Mouse (Mus musculus): ENCODE measurements around the gene Gm49398. TPM values are rescaled to one million over a fixed set of nuclear protein-coding genes. Genes with fewer than 3 reads are reported as not detected.

The Gm49398 gene
- polyA plus RNA-seq (2014; fragmentation: Illumina TruSeq; extraction: RNeasy Lipid Tissue Mini Kit (QIAGEN cat#74804); ENCODE audit: low read depth, low replicate concordance) = not detected

DNA sequence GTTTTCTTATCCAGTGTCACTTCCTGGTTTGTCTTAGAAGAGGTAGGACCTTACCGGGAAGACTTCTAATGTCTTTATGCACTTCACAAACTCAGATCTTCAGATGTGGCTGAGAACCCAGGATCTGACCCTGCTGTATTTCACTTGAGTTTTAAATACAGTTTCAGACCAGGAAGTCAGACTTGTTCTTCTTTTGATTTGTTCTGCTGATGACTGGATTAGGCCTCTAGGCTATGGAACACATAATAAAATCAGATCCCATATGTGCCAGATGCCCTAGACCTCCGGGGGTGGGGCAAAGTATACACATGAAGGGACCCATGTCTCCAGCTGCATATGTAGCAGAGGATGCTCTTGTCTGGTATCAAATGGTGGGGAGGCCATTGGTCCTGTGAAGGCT lies at the start of gene Gm49398:
Gene Gm49398 (minus strand): TSS at position 101 of the 400 bp plus-strand sequence.

DNA sequence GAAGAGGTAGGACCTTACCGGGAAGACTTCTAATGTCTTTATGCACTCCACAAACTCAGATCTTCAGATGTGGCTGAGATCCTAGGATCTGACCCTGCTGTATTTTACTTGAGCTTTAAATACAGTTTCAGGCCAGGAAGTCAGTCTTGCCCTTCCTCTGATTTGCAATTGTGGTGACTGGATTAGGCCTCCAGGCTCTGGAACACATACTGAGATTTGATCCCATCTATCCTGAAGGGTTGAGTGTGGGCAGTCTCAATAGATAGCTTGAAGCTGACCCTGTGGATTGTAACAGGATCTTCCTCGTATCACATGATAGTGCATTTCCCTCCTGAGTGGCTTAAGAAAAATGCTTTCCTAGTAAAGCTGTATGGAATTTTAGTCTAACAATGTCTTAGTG lies 33.4 kb downstream of the Gm49398 start, which contains the start of gene Cts8:
Gene Cts8 (minus strand): TSS at position 101 of the 400 bp plus-strand sequence.

DNA sequence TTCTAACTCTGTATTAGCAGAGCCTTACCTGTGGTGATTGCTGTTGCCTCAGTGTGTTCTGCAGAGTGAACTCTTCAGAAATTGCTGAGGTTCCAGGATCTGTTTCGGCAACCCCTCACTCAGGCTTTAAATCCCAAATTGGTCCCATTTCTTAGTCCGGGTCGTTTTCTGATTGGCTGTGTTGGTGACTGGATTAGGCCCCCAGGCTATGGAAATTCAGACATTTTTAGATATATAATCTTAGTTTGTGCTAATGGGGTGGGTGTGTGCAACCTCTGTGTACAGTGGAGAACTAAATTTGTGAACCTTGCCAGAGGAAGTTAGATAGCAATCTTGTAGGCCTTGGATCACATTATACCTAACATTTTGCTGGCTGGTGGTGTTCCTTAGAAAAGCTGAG lies 85.3 kb downstream of the Gm49398 start, which contains the start of gene Cts6:
Gene Cts6 (minus strand): TSS at position 101 of the 400 bp plus-strand sequence.

Other genes starting within 250 kb of the Gm49398 start
- not detected for gene Ctsq, start 248.2 kb downstream of the Gm49398 start, polyA plus RNA-seq (2014; fragmentation: Illumina TruSeq; extraction: RNeasy Lipid Tissue Mini Kit (QIAGEN cat#74804); ENCODE audit: low read depth, low replicate concordance)
- gene Ctsr, start 124.6 kb downstream of the Gm49398 start, polyA plus RNA-seq (2014; fragmentation: Illumina TruSeq; extraction: RNeasy Lipid Tissue Mini Kit (QIAGEN cat#74804); ENCODE audit: low read depth, low replicate concordance) = not detected
- gene Cts6, start 85.4 kb downstream of the Gm49398 start, polyA plus RNA-seq (2014; fragmentation: Illumina TruSeq; extraction: RNeasy Lipid Tissue Mini Kit (QIAGEN cat#74804); ENCODE audit: low read depth, low replicate concordance) = not detected
- gene Cts8, start 33.5 kb downstream of the Gm49398 start, polyA plus RNA-seq (2014; fragmentation: Illumina TruSeq; extraction: RNeasy Lipid Tissue Mini Kit (QIAGEN cat#74804); ENCODE audit: low read depth, low replicate concordance) = not detected
- not detected for gene Cts7, start 69.4 kb upstream of the Gm49398 start, polyA plus RNA-seq (2014; fragmentation: Illumina TruSeq; extraction: RNeasy Lipid Tissue Mini Kit (QIAGEN cat#74804); ENCODE audit: low read depth, low replicate concordance)

Measured in adrenal gland, adult 10 weeks (tissue).